Mouse (Mus musculus) liver, embryonic 16.5 days (tissue): Measurements from ENCODE around the gene Arl4c. TPM values are rescaled to one million over a fixed set of nuclear protein-coding genes. Genes with fewer than 3 reads are reported as not detected.

ENCODE experiments used
- ATAC-seq: fragments of 200-750 bp; cut with Nextera tagmentation; 2 replicates; pipeline ENCODE4 v1.8.0; 2017; ENCODE audit warnings: low read depth, mild to moderate bottlenecking, moderate number of reproducible peaks, moderate library complexity
- H3K27ac ChIP-seq: fragments of 300-500 bp; sonication (generic); 2 replicates; pipeline ENCODE4 v1.5.1; 2014; ENCODE audit warnings: mild to moderate bottlenecking, low read length
- H3K27me3 ChIP-seq: fragments of 300-500 bp; sonication (generic); 2 replicates; pipeline ENCODE4 v1.6.1; 2014; ENCODE audit warnings: low read depth, low read length, mixed read lengths; ENCODE audit not compliant: control insufficient read depth, insufficient read depth
- H3K36me3 ChIP-seq: fragments of 300-500 bp; sonication (generic); 2 replicates; pipeline ENCODE4 v1.6.1; 2014; ENCODE audit warnings: mild to moderate bottlenecking; ENCODE audit not compliant: control insufficient read depth, insufficient read depth
- H3K4me1 ChIP-seq: fragments of 300-500 bp; sonication (generic); 2 replicates; pipeline ENCODE4 v1.6.1; 2014; ENCODE audit warnings: low read depth, low read length, mixed read lengths; ENCODE audit not compliant: control insufficient read depth
- H3K4me2 ChIP-seq: fragments of 300-500 bp; sonication (generic); 2 replicates; pipeline ENCODE4 v1.6.1; 2014; ENCODE audit warnings: low read depth, low read length, mixed read lengths
- H3K4me3 ChIP-seq: fragments of 300-500 bp; sonication (generic); 2 replicates; pipeline ENCODE4 v1.5.1; 2014; ENCODE audit warnings: low read depth, mild to moderate bottlenecking, low read length
- H3K9ac ChIP-seq: fragments of 300-500 bp; sonication (generic); 2 replicates; pipeline ENCODE4 v1.6.1; 2014; ENCODE audit warnings: low read depth, low read length
- H3K9me3 ChIP-seq: fragments of 300-500 bp; sonication (generic); replicated peaks from 2 replicates; pipeline ENCODE4 v1.6.1; 2016; ENCODE audit warnings: low read length; ENCODE audit not compliant: control insufficient read depth
- WGBS: fragments of 180-500 bp; shearing (Covaris S2); extraction: QIAGEN DNeasy Blood & Tissue Kit; methylation state at CpG from one replicate; pipeline ENCODE4 v1.1.7; 2014; ENCODE audit not compliant: insufficient replicate concordance; 5-methylcytosine and 5-hydroxymethylcytosine counted together
- polyA plus RNA-seq: library from polyadenylated mRNA; unstranded; fragments of >200 nt; fragmentation: Nextera tagmentation; extraction: Ambion mirVana; gene quantifications from 2 replicates; pipeline ENCODE4 v1.2.1, GENCODE M21; 2015

Arl4c gene
- polyA plus RNA-seq, 1 experiment from 2014 or later, result 0.93 TPM

DNA sequence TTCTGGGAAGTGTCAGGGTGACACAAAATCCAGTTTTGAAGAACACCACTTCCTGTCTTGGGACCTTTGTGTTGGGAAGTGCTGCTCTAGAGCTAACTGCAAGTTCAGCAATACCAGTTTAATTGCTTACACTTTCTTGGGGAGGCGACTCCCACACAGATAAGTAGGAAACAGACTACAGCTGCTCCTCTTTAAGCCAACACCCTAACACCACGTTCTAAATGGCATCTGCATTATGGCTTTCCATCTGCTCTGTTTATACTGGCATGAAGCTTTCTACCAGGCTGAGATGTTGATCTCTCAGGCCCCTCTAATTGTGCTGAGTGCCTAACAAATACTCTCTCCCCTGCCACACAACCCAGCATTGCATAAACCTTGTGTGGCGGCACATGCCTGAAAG lies 36.9 kb upstream of the Arl4c start:
- no peak overlapping the region for H3K4me2 ChIP-seq
- ATAC-seq, result no peak
- H3K27me3 ChIP-seq, result no peaks in the 10 kb centered on the region
- H3K4me3 ChIP-seq, result no peak overlapping the region
- no peak overlapping the region for H3K27ac ChIP-seq
- H3K9me3 ChIP-seq, result no peaks in the 10 kb centered on the region
- H3K36me3 ChIP-seq, result no peaks in the 10 kb centered on the region
- H3K9ac ChIP-seq, result no peak overlapping the region
- 38% methylated on average over 3 of the region's 3 CpGs for WGBS
- H3K4me1 ChIP-seq, result no peaks in the 10 kb centered on the region

DNA sequence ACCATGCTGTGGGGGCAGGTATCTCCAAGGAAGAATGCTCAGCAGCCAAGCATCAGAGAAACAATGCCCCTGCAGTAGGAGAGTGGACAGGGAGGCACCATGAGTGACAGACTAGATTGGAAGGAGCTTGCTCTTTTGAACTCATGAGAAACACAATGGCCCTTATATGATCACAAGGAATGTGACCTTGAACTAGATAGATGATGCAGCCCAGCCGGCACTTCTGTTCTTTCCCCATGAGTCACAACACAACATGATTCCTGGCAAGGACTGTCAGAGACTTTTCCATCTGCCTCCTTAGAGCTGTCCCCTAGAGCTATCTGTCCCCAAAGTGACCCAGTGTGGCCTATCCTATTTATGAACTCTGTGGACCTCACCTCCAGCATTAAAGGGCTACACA lies 27.5 kb upstream of the Arl4c start:
- Histone ChIP-seq H3K4me2 (no peak overlapping the region), H3K4me3 (no peak overlapping the region), H3K27ac (no peak overlapping the region), H3K36me3 (no peaks in the 10 kb centered on the region), H3K27me3 (no peaks in the 10 kb centered on the region), H3K9ac (no peak overlapping the region), H3K9me3 (no peaks in the 10 kb centered on the region), H3K4me1 (no peaks in the 10 kb centered on the region)
- WGBS, result 70% methylated on average over 1 of the region's 1 CpGs
- ATAC-seq, result no peak

DNA sequence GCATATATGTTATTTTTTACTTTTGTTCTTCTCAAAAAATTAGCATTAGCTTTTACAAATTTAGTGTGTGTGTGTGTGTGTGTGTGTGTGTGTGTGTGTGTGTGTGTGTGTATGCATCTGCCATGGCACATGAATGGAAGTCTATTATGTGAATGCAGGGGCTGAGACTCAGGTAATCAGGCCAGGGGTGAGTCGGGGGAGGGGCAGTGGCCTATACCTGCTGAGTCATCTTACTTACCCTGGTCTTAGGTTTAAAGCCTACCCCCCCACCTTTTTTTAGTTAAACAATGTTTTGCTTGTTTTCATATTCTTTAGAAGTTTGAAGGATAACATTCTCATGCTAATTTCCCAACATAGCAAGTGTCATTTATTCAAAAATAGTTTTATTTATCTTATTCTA lies 25.3 kb upstream of the Arl4c start:
- 50% methylated on average over 1 of the region's 1 CpGs for WGBS
- ATAC-seq, result no peak
- no peaks in the 10 kb centered on the region for H3K27me3 ChIP-seq

DNA sequence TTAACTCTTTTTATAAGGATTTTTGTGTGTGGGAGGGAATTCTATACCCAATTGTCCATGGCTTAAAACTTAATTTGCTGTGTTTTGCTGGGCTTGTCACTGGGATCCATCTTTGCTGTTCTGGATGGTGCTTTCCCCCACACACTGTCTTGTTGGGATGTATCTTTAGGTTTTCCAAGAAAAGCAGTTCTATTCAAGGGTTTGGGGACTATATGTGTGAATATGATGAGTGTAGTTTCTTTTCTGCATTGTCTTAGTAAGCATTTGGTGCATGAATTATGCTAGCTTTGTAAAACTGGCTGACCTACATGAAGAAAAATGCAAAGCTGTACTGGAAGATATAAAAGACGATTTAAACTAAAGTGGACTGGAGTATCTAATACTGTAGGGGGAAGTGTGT lies 23.7 kb upstream of the Arl4c start:
- Histone ChIP-seq H3K4me2 (no peak overlapping the region), H3K4me3 (no peak overlapping the region), H3K9me3 (no peaks in the 10 kb centered on the region), H3K36me3 (no peaks in the 10 kb centered on the region), H3K27ac (no peak overlapping the region), H3K27me3 (no peaks in the 10 kb centered on the region), H3K4me1 (no peaks in the 10 kb centered on the region), H3K9ac (no peak overlapping the region)
- no peak for ATAC-seq
- 56% methylated on average over 1 of the region's 1 CpGs for WGBS

More for the DNA sequence above, 25.3 kb upstream of the Arl4c start:
- Histone ChIP-seq H3K27ac (no peak overlapping the region), H3K4me1 (no peaks in the 10 kb centered on the region), H3K4me2 (no peak overlapping the region), H3K9me3 (no peaks in the 10 kb centered on the region), H3K4me3 (no peak overlapping the region), H3K9ac (no peak overlapping the region), H3K36me3 (no peaks in the 10 kb centered on the region)

DNA sequence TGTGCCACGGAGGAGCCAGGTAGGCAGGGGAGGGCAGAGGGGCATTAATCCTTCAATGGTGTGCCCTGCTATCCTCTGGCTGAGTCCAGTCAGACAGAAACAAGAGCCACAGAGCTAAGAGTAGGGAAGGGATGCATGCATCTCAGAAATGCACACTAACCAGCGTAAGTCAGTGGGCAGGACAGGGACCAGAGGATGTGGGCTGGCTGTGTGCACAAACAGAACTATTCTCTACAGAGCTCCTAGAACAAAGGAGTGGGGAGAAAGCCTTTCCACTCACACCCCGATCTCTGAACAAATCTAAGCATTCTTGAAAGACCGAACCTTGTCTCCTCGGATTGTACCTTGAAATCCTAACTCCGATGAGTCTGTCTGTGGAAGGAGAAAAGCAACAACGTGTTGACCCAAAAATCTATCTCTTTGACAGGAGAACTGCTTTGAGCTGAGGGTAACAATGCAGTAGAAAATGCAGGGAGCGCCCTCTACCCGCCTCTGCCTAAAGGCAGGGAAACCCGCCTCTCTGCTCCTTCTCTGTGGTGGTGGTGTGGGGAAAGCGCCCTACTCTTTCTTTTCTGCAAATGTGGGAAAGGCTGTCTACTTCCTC lies 18.7 kb upstream of the Arl4c start:
- no peak overlapping the region for H3K4me2 ChIP-seq
- WGBS, result 33% methylated on average over 11 of the region's 11 CpGs

DNA sequence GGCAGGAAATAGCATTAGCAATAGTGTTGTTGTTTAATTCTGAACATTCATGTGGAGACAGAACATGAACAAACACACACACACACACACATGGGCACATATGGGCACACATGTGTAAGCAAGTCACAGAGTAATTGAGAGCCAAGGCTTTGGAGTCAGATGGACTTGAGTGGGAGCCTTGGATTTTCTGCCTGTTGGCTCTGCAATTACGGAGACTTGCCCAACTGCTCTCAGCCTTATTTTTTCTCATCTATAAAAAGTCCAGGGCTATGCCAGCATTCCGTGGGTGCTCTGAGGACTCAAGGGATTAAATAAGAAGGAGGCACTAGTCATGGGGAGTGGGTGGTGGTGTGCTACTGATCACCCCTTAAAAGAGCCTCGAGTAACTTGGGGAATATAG lies 16.5 kb upstream of the Arl4c start:
- H3K9me3 ChIP-seq, result no peaks in the 10 kb centered on the region
- H3K36me3 ChIP-seq, result no peaks in the 10 kb centered on the region
- no peak for ATAC-seq
- H3K27ac ChIP-seq, result no peak overlapping the region
- no peaks in the 10 kb centered on the region for H3K4me1 ChIP-seq
- WGBS, result 51% methylated on average over 3 of the region's 3 CpGs
- H3K4me2 ChIP-seq, result no peak overlapping the region
- no peak overlapping the region for H3K9ac ChIP-seq
- no peak overlapping the region for H3K4me3 ChIP-seq
- H3K27me3 ChIP-seq, result no peaks in the 10 kb centered on the region

More for the DNA sequence above, 18.7 kb upstream of the Arl4c start:
- Histone ChIP-seq H3K9me3 (no peaks in the 10 kb centered on the region), H3K27me3 (no peaks in the 10 kb centered on the region), H3K4me3 (no peak overlapping the region), H3K36me3 (no peaks in the 10 kb centered on the region), H3K9ac (no peak overlapping the region), H3K27ac (no peak overlapping the region), H3K4me1 (no peaks in the 10 kb centered on the region)
- no peak for ATAC-seq

DNA sequence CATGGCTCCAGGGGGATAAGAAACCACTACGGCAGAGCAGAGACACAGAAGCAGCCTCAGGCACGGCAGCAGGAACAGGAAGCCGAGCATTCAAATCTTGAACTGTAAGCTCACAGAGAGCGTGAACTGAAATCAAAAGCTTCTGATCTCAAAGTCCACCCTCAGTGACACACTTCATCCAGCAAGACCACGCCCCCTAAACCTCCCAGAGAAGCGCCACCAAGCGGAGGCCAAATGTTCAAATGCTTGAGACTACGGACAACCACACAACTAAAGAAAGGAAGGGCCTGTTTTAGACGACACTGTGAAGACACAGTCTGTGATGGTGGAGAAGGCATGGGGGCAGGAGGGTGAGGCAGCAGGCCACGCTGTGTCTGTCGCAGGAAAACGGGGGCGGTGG lies 15.7 kb upstream of the Arl4c start:
- Histone ChIP-seq H3K36me3 (no peaks in the 10 kb centered on the region), H3K9ac (no peak overlapping the region), H3K4me1 (no peaks in the 10 kb centered on the region), H3K4me3 (no peak overlapping the region), H3K4me2 (no peak overlapping the region), H3K27ac (no peak overlapping the region), H3K9me3 (no peaks in the 10 kb centered on the region), H3K27me3 (no peaks in the 10 kb centered on the region)
- 56% methylated on average over 13 of the region's 13 CpGs for WGBS
- no peak for ATAC-seq

DNA sequence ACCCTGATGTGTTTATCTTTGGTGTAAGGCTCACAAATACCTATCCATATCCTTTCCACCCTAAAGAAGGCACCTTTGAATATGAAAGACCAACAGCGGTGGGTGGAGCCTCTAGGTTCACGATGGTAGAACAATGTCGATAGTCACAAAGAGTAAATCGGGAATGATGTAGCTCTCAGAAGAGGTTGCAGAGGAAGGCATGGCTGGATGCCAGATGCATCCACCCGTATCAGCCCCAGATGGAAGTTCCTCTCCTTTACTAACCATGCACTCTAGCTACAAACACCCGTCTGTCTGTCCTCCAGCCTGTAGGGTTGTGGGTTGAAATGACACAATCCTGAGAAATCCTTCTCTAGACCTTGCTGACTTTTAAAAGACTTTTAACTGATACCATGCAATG lies 10.0 kb upstream of the Arl4c start:
- no peaks in the 10 kb centered on the region; the same call in 1 of the 2 replicates for H3K27me3 ChIP-seq
- H3K4me3 ChIP-seq, result no peak overlapping the region
- H3K4me1 ChIP-seq, result no peaks in the 10 kb centered on the region
- H3K36me3 ChIP-seq, result no peaks in the 10 kb centered on the region
- 72% methylated on average over 6 of the region's 6 CpGs for WGBS
- no peak overlapping the region for H3K27ac ChIP-seq
- no peak overlapping the region for H3K4me2 ChIP-seq
- no peak for ATAC-seq
- H3K9ac ChIP-seq, result no peak overlapping the region
- H3K9me3 ChIP-seq, result no peaks in the 10 kb centered on the region

DNA sequence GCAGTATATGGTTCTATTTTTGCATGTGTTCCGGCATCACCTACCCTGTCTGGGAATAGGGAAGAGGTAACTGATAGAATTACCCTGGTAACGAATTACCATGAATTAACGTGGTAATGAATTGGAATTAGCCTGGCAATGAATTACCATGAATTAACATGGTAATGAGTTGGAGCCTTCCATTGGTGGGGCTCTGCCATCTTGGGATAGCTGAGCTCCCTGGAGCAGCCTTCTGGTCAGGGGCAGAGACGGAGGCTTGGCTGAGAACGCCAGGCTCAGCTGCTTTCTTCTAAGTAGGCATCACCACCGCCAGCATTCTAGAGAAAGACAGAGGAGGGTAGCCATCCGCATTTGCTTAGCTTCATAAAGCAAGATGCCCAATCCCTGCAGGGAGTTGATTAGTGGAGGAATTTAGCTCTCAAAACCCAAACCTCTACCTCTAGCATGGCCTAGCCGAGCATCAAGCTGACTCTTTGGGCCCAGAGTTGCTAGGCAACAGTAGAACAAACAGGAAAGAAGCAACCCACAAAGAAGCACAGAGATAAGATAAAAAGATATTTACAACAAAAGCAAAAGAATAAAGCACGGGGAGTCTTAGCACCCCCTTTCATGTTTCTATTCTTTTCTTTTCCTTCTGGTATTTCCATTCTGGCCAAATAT lies 6.8 kb upstream of the Arl4c start:
- ATAC-seq, result no peak

More for the DNA sequence above, 6.8 kb upstream of the Arl4c start:
- H3K36me3 ChIP-seq, result no peaks in the 10 kb centered on the region
- H3K4me1 ChIP-seq, result no peaks in the 10 kb centered on the region
- H3K9me3 ChIP-seq, result no peaks in the 10 kb centered on the region
- H3K9ac ChIP-seq, result no peak overlapping the region
- H3K27ac ChIP-seq, result no peak overlapping the region
- H3K27me3 ChIP-seq, result no peaks in the 10 kb centered on the region; the same call in 1 of the 2 replicates
- no peak overlapping the region for H3K4me3 ChIP-seq
- WGBS, result 49% methylated on average over 9 of the region's 9 CpGs
- no peak overlapping the region for H3K4me2 ChIP-seq
